Mouse (Mus musculus) c-Kit-negative CD71-positive TER-119-positive erythroid progenitor cells, embryonic 14.5 days (primary cell): ENCODE results near the gene Pgam2.
A peak's percentile ranks its signal among the peaks of the same experiment; 100 is the strongest.
"Not testable (repeated sequence)": the region's sequence is repeated elsewhere in the genome, so short reads cannot be mapped to it uniquely, and the experiment has no call there.

ENCODE experiments used
- DNase-seq: peaks from one replicate; pipeline ENCODE4 v3.0.0-alpha.2; 2013; ENCODE audit warnings: low read depth, low spot score

The Pgam2 gene

DNA sequence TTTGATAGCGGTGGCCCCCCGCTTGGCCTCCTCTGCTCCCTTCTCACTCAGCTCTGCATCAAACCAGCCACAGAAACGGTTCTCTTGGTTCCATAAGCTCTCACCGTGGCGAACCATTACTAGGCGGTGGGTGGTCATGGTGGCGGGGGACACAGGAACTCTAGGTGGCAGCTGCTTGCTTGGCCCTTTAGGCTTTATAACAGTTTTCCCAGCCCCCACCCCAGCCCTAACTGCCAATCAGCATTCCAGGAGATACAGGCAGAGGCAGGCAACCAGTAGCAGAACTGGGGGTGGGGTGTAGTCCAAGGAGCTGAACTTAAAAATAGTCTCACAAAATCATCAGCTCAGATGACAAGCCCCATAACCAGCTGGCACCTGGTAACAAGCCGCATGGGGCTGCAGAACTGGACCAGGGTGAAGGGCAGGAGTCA lies at the start of gene Pgam2:
TSS of gene Pgam2 (minus strand) at position 183 of the 431 bp plus-strand sequence.
- DNase-seq: no peak

DNA sequence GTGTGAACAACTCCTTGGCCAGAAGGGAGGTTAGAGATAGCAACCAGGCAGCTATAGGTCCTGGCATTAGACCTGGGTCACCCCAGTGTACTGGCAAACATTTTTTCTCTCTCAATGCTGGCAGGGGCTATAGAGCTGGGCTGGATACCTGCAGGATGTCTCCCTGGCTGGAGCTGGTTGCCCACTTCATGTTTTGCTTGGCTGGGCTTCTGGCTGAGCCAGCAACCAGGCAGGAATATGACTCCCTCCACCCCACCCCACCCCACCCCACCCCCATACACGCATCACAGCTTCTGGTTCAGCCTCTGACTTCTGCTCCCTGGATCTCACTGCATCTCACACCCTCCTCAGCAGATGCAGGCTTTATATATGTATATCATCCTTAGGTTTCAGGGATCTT lies 48.8 kb upstream of the Pgam2 start:
- no peak for DNase-seq

DNA sequence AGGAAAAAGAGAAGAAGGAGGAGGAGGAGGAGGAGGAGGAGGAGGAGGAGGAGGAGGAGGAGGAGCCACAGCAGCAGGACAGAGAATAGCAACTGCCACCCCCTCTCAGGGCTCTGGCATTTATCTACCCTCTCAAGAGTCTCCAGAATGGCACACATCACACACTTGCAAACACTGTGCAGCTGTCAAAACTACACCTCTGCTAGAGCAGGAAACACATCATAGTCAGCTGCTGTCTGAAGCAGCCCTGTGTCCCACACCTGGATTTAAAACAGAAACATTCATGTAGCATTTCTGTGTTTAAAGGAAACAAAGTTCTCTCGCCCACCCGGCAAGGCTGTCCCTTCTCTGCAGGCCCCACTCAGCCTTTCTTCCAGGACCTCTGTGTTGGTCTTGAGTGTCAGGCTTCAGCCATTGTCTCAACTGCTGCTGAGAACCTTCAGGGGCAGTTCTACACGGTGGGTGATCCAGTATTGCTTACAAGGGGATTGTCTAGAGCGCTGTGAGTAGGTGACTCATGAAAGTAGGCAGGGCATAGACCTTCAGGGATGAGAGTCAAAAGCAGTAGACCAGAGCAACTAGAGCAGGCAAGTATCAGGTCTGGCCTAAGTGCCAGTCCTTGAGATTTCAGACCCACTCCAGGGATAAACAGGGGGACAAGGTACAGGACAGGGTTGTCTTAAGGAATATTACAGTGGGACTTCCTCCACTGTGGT lies 47.6 kb upstream of the Pgam2 start:
- no peak for DNase-seq

DNA sequence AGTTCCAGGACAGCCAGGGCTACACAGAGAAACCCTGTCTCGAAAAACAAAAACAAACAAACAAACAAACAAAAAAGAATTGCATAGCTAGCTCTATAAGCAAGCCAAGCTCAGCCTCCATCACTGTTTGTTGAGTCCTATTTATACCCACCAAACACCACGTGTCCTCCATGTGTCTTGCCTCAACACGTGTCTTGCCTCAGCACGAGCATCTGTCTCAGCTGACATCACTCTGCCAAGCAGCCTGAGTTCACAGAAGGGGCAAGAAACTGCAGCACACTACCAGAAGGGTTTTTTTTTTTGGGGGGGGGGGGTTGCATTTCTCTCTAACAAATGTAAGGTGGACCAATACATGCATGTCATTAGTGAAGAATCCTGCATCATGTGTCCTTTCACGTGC lies 46.9 kb upstream of the Pgam2 start:
- DNase-seq: no peak

DNA sequence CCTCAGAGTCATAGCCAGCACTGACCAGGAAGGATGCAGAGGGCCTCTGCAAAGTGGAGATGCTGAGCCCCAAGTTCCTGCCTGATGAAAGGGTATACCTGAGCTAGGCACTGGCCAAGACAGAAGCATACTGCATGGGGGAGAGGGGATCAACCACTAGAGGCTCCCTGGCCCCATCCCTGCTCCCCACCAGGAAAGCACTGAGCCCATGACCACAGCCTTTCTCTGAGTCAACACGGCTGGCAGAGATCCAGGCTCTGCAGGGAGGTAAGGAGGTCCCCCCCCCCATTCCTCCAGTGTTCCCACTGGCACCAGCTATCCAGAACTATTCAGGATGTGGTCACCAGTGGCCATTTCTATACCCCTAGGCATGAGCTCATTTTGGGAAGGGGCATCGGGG lies 45.8 kb upstream of the Pgam2 start:
- DNase-seq: no peak

DNA sequence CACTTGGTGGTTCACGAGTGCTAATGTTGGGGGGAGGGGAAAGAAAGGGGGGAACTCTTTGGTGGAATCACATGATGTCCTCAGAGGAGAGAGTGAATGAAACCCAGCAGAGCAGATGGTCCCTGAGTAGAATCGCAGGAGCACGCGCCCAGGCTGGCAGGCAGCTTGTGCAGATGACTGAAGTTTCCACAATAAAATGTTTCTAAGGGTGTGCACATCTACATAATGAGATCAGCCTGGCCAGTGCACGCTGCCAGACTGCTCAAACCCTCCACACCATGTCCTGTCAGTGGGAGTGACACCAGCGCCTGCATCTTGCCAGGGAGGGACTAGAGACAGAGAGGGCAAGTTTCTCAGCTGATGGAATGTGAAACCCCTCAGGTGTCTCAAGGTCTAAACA lies 45.2 kb upstream of the Pgam2 start:
- no peak for DNase-seq

DNA sequence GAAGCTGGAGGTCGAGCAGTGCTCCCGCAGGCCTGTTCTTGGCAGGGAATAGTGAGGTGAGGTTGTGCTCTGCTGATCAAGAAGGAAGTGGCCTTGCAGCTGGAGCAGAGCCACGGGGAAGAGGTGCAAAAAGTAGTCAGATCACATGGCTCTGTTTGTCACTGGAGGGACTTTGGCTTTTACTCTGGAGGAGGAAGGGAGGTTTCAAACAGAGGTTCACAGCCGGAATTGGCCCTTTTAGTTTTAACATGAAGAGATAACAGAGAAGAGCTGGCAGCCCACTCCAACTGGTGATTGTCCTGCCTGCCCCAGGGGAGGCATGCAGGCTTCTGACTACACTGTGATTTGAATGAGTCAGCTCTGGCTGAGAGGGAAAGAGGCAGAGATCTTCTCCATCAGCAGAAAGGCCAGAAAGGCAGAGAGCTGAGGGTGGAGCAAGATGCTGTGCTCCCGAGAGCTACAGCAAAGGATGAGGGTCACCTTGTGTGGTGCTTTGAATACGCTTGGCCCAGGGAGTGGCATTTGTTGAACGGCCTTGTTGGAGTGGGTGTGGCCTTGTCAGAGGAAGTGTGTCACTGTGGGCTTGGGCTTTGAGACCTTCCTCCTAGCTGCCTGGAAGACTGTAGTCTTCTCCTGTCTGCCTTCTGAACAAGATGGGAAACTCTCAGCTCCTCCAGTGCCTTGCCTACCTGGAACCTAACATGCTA lies 43.3 kb upstream of the Pgam2 start:
- no peak for DNase-seq

DNA sequence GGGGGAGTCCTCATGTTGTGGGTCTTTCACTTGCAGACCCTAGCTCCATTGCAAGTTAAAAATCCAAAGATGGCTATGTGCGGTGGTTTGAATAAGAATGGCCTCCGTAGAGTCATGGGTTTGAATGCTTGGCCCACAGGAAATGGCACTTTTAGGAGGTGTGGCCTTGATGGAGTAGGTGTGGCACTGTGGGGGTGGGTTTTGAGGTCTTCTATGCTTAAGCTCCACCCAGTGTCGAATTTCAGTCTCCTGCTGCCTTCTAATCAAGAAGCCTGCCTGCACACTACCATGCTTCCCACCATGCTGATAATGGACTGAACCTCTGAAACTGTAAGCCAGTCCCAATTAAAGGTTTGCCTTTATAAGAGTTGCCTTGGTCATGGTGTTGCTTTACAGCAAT lies 39.6 kb upstream of the Pgam2 start:
- DNase-seq: no peak

DNA sequence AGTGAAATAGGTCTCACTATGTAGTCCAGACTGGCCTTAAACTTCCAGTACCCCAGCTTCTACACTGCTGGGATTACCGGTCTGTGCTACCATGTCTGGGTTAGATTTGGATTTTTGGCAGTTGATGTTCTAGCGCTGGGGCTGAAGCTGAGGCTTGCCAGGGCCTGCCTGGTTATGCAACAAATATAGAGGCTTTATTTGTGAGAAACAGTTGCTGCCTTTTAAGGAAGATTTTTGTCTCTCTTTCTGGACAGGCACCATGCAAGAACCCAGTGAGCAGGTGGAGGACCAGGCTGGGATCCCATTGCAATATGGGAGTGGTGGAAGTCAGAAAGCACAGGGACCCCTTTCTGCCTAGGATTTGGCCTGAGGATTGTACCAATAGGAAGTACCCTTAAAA lies 38.2 kb upstream of the Pgam2 start:
- DNase-seq: no peak

DNA sequence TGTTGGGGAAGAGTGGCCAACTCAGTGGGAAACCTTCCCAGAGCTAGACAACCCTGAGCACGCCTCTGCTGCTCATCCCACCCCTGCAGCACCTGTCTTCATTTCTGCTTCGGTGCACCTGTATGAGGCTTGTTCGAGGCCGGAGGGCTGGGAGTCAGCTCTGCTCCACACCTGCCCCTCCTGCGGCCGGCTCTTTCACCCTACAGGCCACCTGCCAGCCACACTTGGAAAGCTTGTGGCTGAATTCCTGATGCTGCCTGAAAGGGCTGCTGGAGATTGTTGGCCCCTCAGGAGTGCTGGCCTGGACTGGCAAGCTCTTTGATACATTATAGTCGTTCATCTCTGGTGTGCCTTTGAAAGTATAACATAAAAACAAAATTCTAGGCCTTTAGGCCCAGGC lies 36.8 kb upstream of the Pgam2 start:
- DNase-seq: no peak

DNA sequence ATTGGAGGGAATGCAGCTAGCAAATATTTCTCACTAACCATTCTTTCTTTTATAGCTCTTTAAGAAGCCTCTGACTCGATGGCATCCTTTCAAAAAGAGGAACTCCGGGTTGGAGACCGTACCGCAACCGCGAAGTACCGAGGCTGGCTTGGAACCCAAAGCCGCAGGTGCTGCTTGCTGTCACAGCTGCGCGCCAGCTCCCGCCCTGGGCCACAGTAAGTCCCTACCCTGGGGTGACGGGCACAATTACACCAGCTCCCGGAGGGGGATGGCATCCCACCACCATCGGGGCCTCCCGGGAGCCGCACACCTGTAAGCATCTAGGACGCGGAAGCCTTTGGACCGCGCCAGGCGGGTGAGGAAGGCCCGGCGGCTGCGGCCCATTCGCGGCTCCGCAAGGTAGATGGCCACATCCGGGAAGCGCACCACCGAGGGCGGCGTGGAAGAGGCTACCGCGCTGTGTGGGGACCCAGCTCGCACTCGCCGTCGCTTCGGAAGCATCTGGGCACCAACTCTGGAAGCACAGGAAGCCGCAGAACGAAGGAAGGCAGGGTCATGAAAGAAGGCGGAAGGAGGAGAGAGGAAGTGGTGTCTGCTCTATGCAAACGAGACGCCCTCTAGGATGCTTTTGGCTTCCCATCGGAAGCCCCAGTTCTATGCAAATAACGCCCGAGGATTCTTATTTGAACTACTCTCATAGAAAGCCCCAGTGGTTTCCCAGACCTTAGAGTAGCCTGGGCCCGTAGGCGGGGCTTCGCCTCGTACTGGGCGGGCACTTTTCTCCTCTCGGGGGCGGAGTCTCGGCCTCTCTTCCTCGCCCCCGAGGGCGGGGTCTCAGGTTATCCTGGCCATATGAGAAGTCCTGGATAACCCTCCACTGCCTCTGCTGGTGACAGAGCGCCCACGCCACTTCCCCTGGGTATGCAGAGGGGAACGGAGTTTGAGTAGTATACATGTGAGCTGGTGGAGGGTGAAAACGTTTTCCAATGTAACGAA lies 34.0 kb upstream of the Pgam2 start, which contains the start of gene Polm:
TSS of gene Polm (minus strand) at position 766 of the 996 bp plus-strand sequence.
- DNase-seq: peak; percentile 77

DNA sequence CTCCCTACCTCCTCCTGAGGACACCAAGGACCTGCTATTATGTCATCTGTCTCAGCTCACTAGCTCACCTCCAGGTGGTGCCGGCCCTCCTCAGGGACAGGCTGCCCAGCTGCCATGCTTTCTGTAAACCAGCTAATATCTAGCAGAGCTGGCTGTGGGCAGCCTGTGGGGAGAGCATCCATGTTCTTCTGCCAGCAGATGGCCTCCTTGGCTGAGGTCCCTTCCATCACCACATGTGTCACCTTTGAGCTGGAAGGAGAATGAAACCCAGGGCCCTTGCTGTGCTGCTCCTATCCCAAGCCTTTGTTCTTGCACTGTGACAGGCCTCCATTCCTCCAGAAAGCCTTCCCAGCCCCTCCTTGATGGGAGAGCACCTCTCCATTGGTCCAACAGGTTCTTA lies 32.6 kb upstream of the Pgam2 start:
- DNase-seq: no peak

DNA sequence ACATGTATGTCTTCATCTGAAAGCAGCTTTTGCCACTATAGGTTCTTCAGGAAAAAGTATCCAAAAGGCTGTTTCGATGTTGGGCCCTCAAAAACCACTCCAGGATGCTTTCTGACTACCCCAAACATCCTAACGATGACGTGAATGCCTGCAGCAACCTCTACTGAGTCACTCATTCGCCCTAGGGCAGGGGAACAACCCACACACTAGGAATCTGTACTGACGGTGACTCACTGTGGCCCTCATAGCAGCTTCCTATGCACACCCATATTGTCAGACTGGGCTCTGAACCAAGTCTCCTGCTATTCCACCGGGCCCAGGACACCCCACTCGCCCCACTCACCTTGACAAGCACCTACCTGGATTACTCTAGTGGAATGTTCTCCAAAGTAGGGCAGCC lies 31.5 kb upstream of the Pgam2 start:
- DNase-seq: no peak

DNA sequence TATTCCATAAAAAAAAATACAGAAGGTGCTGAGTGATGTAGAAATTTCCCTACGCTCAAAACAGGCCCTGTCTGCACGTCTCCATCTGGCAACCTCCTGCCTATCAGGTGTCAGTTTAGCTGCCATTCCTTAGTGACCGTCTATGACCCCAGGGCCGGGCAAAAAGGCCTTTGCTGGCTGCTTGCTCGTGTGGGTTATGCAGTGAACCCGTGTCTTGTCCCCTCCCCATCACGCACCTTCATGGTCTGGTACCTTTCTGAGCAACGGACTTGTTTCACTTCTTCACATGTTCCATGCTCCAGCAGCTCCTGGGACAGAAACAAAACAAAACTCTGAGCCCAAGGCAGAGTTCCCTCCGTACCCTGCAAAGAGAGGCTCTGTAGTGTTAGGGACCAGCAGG lies 31.0 kb upstream of the Pgam2 start:
- DNase-seq: no peak

DNA sequence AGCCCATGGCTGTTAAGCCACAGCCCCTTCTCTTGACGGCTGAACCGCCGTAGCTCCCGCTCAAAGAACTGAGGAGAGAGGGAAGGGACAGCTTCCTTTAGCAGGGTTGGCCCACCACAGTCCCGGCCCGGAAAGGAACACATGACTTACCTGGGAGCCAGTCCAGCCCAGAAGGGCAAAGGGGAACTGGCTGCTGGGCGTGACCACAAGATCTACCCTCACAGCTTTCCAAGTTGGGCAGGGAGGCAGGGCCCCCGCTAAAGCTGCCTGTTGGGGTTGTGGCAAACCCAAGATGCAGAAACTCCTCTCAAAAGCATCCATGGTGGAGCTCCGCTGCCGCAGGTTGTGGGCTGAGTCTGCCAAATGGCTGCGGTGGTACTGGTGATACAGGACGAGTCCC lies 25.8 kb upstream of the Pgam2 start:
- no peak for DNase-seq

DNA sequence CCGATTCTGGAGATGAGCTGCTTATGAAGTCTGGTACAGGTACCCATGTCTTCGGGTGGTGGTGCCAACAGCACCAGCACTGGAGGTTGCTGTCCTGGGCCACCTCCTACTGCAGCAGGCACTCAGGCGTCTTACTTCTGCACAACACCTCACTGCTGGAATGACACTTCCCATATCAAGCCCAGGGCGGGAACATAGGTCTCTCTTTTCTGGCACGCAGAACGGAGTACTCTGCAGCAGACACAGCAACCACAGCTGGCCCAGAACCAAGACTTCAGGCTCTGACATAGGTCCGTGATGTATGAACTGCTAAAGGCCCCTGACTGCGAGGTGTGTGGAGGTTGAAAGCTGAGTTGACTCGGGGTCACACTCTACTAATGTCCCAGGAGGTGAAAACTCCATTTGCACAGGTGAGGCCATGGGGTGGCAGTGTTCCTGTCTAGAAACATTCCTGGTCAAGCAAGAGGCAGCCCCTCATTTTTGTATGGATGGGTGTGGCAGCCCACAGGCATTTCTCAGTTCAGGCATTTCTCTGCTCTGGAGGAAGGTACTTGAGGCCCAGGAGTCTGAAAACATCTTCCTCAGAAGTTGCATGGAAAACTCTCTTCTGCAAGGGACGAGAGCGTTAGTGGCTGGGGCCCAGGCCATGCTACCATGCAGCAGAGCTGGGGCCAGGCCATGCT lies 25.1 kb upstream of the Pgam2 start:
- no peak for DNase-seq

DNA sequence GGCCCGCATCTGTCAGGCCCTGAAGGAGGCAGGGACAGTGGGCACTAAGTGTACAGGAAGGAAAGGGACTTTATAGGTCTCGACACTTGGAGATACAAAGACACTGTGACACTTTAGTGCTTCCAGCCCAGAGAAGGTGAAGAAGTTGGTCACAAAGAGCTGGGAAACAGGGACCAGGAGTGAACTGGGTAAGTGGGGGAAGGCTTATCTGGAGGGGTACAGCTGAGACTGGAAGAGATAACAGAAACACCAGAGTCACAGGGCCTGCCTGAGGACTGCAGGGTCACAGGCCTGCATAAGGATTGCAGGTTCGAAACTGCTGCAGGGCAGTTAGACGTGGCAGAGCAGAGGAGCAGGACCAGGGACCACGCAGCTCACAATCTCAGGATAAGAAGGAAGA lies 24.4 kb upstream of the Pgam2 start:
- DNase-seq: no peak

DNA sequence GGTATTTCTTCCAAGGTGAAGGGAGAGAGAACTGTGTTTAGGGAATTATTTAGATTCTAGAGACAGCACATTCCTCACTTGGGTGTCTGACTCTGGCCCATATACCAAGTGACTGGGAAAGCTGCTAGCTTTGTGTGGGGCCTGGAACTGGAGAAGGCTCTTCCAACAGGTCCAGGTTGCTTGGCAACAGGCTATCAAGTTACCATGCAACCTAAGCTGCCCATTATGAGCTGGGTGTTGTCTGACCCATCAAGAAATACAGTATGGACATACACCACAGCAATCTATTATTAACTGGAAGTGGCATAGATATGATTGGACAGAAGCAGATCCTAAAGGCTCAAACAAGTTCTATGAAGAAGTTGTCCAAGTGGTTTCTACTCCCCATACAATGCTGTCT lies 21.9 kb upstream of the Pgam2 start:
- DNase-seq: no peak

DNA sequence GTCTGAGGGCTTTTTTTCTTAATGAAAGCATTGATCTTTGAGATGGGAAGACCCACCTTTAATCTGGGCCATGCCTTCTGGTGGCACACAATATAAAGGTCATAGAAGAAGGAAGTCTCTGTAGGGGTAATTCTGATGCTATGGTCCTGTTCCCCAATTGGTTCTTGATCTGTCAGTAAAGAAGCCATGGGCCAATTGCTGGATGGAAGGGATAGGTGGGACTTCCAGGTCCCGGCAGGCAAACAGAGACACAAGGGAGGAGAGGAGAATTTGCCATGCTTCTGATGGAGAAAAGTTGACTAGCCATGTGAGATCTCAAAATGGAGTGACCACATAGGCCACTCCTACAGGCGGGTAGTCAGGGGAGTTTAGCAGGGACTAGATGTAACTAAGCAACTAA lies 15.7 kb upstream of the Pgam2 start:
- DNase-seq: no peak

DNA sequence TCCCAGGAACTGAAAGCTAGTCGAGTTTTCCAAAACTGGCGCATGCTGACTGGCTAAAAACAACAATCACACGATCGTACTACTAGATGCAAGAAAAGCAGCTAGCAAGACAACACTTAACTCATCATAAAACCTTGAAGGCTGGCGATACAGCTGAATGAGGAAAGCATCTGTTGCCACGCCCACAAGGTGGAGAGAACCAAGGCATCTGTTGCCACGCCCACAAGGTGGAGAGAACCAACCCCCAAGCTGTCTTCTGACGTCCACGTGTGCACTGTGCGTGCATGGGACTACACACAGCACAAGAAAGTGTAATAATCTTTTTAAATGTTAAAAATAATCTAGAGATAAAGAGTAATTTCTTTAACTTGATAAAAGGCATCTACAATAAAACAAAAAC lies 9.8 kb upstream of the Pgam2 start:
- DNase-seq: no peak

DNA sequence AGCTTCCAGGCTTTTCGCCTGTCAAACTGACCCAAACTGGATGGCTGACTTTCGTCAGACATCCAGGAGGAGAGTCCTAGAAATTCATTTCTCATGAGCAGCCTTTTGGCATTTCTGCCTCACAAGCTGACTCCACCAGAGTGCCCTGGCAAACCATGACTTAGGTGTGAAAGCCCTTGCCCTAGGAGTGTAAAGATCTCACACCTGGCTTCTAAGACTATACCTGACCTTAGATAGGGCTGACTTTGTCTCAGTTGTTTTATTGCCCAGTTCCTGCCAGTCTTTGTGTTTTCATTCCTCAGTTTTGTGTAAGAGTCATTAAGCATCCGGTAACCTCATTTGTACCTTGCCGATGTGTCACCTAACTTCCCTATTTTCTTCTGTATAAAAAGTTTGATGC lies 6.0 kb upstream of the Pgam2 start:
- not testable (repeated sequence) for DNase-seq

DNA sequence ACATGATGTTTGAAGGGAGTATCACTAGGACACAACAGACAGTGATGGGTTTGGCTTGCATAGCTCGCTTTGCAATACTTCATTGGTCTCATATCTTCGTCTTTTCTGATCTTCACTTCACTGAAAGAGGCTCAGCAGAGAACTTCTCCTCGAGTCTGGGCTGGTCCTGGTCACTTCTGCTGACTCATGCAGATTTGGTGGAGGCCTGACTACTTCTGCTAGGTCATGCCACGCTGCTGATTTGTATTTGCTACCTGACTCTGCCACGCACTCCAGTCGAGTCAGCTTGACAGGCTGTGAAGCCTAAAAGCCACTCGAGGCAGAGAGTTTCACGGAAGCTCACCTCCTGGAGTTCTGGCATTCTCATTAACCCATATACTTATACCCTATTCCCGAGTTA lies 4.4 kb upstream of the Pgam2 start:
- DNase-seq: no peak
